Mouse (Mus musculus): ENCODE measurements at regions not wholly inside any gene's neighbourhood (a gene's known extent, or its start where the extent isn't known, plus 50 kb on each side); places are given as distances from the start of the nearest gene placed in this dataset.

DNA sequence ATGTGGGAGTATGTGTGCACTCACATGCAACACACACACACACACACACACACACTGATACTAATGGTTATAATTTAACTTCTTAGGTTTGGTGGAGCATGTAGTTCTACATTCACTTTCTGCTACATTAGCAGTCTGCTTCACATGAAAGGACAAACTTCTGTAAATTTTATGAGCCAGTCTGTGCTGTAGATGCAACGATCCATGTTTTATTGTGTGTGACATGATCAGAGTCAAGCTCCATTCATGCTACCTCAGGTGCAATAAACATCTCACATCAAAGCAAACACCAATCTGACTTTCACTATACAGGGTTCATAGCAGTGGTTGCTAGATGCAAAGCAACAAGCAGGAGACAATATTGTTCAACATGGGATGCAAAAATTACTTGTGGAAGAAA is 235.5 kb downstream of the Fat4 start:
- no peak overlapping the region for H3K4me3 ChIP-seq (ENCODE audit: insufficient read depth, low read length)
- no peak for TF ChIP-seq POLR2A (IDR thresholded peaks at IDR 0.05; ENCODE audit: extremely low read depth, insufficient read depth, low read length)
- no peak for TF ChIP-seq CTCF (IDR thresholded peaks at IDR 0.05; ENCODE audit: extremely low read depth, insufficient read depth, low read length)
- H3K4me1 ChIP-seq (ENCODE audit: control insufficient read depth, insufficient read depth, low read length), result no peaks in the 10 kb centered on the region
- H3K27ac ChIP-seq (ENCODE audit: insufficient read depth, low read length), result no peak overlapping the region

DNA sequence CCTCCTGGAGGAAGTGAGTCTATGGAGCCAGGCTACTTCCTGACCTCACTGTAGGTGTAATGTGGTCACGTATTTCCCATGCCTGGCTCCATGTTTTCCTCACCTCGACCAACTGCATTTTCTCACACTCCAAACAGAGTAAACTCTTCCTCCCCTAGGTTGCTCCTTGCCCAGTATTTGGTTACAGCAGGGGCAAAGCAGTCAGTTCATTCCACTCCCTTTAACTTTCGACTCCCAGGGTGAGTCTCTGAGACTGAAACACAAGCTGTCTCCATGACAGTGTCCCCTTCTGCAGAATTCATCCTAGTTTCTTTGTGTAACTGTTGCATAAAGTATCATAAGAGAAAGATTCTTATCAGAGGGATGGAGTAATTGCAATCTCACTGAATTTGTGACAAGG is 243.8 kb downstream of the Fat4 start:
- H3K27ac ChIP-seq (ENCODE audit: insufficient read depth, low read length), result no peak overlapping the region
- no peaks in the 10 kb centered on the region for H3K4me1 ChIP-seq (ENCODE audit: control insufficient read depth, insufficient read depth, low read length)
- TF ChIP-seq CTCF (IDR thresholded peaks at IDR 0.05; ENCODE audit: extremely low read depth, insufficient read depth, low read length), result no peak
- no peak for TF ChIP-seq POLR2A (IDR thresholded peaks at IDR 0.05; ENCODE audit: extremely low read depth, insufficient read depth, low read length)
- no peak overlapping the region for H3K4me3 ChIP-seq (ENCODE audit: insufficient read depth, low read length)

- TF ChIP-seq CTCF (IDR thresholded peaks at IDR 0.05; ENCODE audit: extremely low read depth, insufficient read depth, low read length) (no peak), POLR2A (IDR thresholded peaks at IDR 0.05; ENCODE audit: extremely low read depth, insufficient read depth, low read length) (no peak)
- no peak overlapping the region for H3K4me3 ChIP-seq (ENCODE audit: insufficient read depth, low read length)
- H3K27ac ChIP-seq (ENCODE audit: insufficient read depth, low read length), result no peak overlapping the region
- no peaks in the 10 kb centered on the region for H3K4me1 ChIP-seq (ENCODE audit: control insufficient read depth, insufficient read depth, low read length)
Measured at GRCm38 (mm10) chr3:39165006-39165667, 278.4 kb downstream of the Fat4 start.

GRCm38 (mm10) chr3:39182646-39183045 is 295.9 kb downstream of the Fat4 start:
- Histone ChIP-seq H3K27ac (ENCODE audit: insufficient read depth, low read length) (no peak overlapping the region), H3K4me1 (ENCODE audit: control insufficient read depth, insufficient read depth, low read length) (no peaks in the 10 kb centered on the region), H3K4me3 (ENCODE audit: insufficient read depth, low read length) (no peak overlapping the region)
- no peak for TF ChIP-seq POLR2A (IDR thresholded peaks at IDR 0.05; ENCODE audit: extremely low read depth, insufficient read depth, low read length)
- no peak for TF ChIP-seq CTCF (IDR thresholded peaks at IDR 0.05; ENCODE audit: extremely low read depth, insufficient read depth, low read length)

DNA sequence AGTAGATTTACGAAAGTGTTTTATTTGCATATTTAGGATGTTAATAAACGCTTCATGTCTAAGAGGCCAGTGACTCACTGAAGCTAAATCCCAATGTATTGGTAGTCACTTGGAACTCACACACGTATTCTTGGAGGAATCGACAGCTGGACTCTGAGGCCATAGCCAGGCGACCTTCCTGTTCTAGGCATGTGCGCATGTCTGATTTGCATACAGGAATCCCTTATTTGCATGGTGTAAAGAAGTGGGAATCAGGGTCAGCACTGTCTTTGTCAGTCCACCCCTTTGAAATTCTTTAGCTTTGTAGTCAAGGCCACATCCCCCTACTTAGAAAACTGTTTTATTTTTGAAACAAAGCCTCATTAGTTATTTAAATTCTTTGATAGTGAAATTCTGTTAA is 308.4 kb downstream of the Fat4 start:
- TF ChIP-seq POLR2A (IDR thresholded peaks at IDR 0.05; ENCODE audit: extremely low read depth, insufficient read depth, low read length) (no peak), CTCF (IDR thresholded peaks at IDR 0.05; ENCODE audit: extremely low read depth, insufficient read depth, low read length) (no peak)
- Histone ChIP-seq H3K4me3 (ENCODE audit: insufficient read depth, low read length) (no peak overlapping the region), H3K27ac (ENCODE audit: insufficient read depth, low read length) (no peak overlapping the region), H3K4me1 (ENCODE audit: control insufficient read depth, insufficient read depth, low read length) (no peaks in the 10 kb centered on the region)

DNA sequence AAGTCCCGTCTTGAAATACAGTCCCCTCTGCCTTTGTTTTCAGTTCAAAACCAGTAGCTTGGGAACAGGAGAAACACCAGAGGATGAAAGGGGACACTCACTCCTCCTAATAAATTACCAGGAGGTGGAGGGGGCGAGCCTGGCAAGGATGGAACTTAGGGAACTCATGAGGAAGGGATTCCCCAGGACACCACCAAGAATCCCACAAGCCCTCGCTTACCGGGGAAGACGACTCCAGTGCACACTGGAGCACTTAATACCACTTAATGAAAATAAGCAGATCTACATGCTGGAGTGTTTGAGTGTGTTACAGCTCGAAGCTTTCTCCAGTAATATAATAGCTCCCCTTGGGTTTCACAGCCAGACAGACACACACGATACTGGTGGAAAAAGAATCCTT is 315.9 kb downstream of the Fat4 start:
- H3K27ac ChIP-seq (ENCODE audit: insufficient read depth, low read length), result no peak overlapping the region
- H3K4me1 ChIP-seq (ENCODE audit: control insufficient read depth, insufficient read depth, low read length), result no peaks in the 10 kb centered on the region
- H3K4me3 ChIP-seq (ENCODE audit: insufficient read depth, low read length), result no peak overlapping the region
- TF ChIP-seq POLR2A (IDR thresholded peaks at IDR 0.05; ENCODE audit: extremely low read depth, insufficient read depth, low read length), result no peak
- no peak for TF ChIP-seq CTCF (IDR thresholded peaks at IDR 0.05; ENCODE audit: extremely low read depth, insufficient read depth, low read length)

GRCm38 (mm10) chr3:39208651-39209050 is 321.9 kb downstream of the Fat4 start:
- no peak overlapping the region for H3K27ac ChIP-seq (ENCODE audit: insufficient read depth, low read length)
- TF ChIP-seq POLR2A (IDR thresholded peaks at IDR 0.05; ENCODE audit: extremely low read depth, insufficient read depth, low read length) (no peak), CTCF (IDR thresholded peaks at IDR 0.05; ENCODE audit: extremely low read depth, insufficient read depth, low read length) (no peak)
- H3K4me1 ChIP-seq (ENCODE audit: control insufficient read depth, insufficient read depth, low read length), result no peaks in the 10 kb centered on the region
- no peak overlapping the region for H3K4me3 ChIP-seq (ENCODE audit: insufficient read depth, low read length)

DNA sequence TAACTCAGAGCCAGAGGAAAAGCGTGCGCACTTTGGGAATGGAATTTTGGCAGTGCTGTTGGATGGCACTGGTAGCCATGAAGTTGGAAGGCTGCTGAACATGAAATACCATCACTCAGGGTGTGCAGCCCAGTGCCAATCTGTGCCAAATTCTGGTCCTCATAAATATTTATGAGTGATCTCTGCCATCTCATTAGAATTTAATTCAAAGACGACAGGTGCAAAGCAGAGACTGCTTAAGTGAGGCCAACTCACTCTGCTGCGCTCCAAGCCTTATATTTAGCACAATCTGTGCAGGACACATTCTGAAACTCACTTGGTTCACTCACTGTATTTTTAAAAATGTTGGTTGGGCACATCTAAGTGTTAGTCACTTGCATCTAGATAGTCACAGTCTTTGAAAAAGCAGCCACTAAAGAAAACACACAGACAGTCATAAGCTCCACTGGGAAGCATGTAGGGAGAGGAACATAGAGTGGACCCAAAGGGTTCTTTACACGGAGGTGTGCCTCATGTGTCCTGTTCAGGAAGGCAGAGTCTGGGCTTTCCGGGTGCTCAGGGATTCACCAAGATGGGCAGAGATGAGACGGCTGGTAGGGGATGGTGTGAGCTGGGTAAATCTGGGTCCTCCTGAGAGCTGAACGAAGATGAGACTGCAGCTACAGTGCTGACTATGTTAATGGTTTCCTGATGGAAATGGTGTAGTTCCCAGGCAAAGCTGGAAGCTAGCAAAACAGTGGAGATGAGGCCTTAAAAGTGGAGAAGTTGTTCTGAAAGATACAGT is 322.8 kb downstream of the Fat4 start:
- no peak for TF ChIP-seq POLR2A (IDR thresholded peaks at IDR 0.05; ENCODE audit: extremely low read depth, insufficient read depth, low read length)
- no peak for TF ChIP-seq CTCF (IDR thresholded peaks at IDR 0.05; ENCODE audit: extremely low read depth, insufficient read depth, low read length)
- H3K27ac ChIP-seq (ENCODE audit: insufficient read depth, low read length), result no peak overlapping the region
- no peaks in the 10 kb centered on the region for H3K4me1 ChIP-seq (ENCODE audit: control insufficient read depth, insufficient read depth, low read length)
- no peak overlapping the region for H3K4me3 ChIP-seq (ENCODE audit: insufficient read depth, low read length)

GRCm38 (mm10) chr3:39211670-39212069 is 324.9 kb downstream of the Fat4 start:
- H3K4me1 ChIP-seq (ENCODE audit: control insufficient read depth, insufficient read depth, low read length), result no peaks in the 10 kb centered on the region

More at GRCm38 (mm10) chr3:39211670-39212069, 324.9 kb downstream of the Fat4 start:
- TF ChIP-seq POLR2A (IDR thresholded peaks at IDR 0.05; ENCODE audit: extremely low read depth, insufficient read depth, low read length) (no peak), CTCF (IDR thresholded peaks at IDR 0.05; ENCODE audit: extremely low read depth, insufficient read depth, low read length) (no peak)
- no peak overlapping the region for H3K27ac ChIP-seq (ENCODE audit: insufficient read depth, low read length)
- no peak overlapping the region for H3K4me3 ChIP-seq (ENCODE audit: insufficient read depth, low read length)

All from cortical plate, adult 2 months (tissue).